Mouse (Mus musculus) heart, embryonic 11.5 days (tissue): ENCODE measurements around the gene Snx1. TPM values are rescaled to one million over a fixed set of nuclear protein-coding genes. Genes with fewer than 3 reads are reported as not detected.

Experiments
- ATAC-seq: fragments of 200-750 bp; cut with Nextera tagmentation; replicated peaks from 2 replicates; pipeline ENCODE4 v1.8.0; 2017; ENCODE audit warnings: moderate library complexity; ENCODE audit not compliant: insufficient number of reproducible peaks, low FRiP score, low TSS enrichment
- H3K27ac ChIP-seq: fragments of 300-500 bp; sonication (generic); 2 replicates; pipeline ENCODE4 v1.5.1; 2014; ENCODE audit warnings: mild to moderate bottlenecking, low read depth, low read length
- H3K27me3 ChIP-seq: fragments of 300-500 bp; sonication (generic); 2 replicates; pipeline ENCODE4 v1.6.1; 2014; ENCODE audit warnings: mild to moderate bottlenecking, low read length, mixed read lengths; ENCODE audit not compliant: control insufficient read depth, insufficient read depth
- H3K36me3 ChIP-seq: fragments of 300-500 bp; sonication (generic); 2 replicates; pipeline ENCODE4 v1.6.1; 2014; ENCODE audit warnings: mild to moderate bottlenecking, low read length, moderate library complexity, mixed read lengths; ENCODE audit not compliant: control insufficient read depth, insufficient read depth
- H3K4me1 ChIP-seq: fragments of 300-500 bp; sonication (generic); 2 replicates; pipeline ENCODE4 v1.6.1; 2014; ENCODE audit warnings: low read length; ENCODE audit not compliant: control insufficient read depth, insufficient read depth
- H3K4me2 ChIP-seq: fragments of 300-500 bp; sonication (generic); 2 replicates; pipeline ENCODE4 v1.6.1; 2014; ENCODE audit warnings: mild to moderate bottlenecking, moderate library complexity
- H3K4me3 ChIP-seq: fragments of 300-500 bp; sonication (generic); 2 replicates; pipeline ENCODE4 v1.5.1; 2014; ENCODE audit warnings: low read depth, low read length
- H3K9ac ChIP-seq: fragments of 300-500 bp; sonication (generic); 2 replicates; pipeline ENCODE4 v1.6.1; 2014; ENCODE audit warnings: mild to moderate bottlenecking, low read depth, low read length, moderate library complexity
- H3K9me3 ChIP-seq: fragments of 300-500 bp; sonication (generic); replicated peaks from 2 replicates; pipeline ENCODE4 v1.6.1; 2016; ENCODE audit warnings: low read length; ENCODE audit not compliant: control insufficient read depth
- WGBS: fragments of 180-500 bp; shearing (Covaris S2); extraction: QIAGEN DNeasy Blood & Tissue Kit; methylation state at CpG from one replicate; pipeline ENCODE4 v1.1.7; 2014; ENCODE audit not compliant: insufficient replicate concordance; 5-methylcytosine and 5-hydroxymethylcytosine counted together
- polyA plus RNA-seq: library from polyadenylated mRNA; unstranded; fragments of >200 nt; fragmentation: Nextera tagmentation; extraction: Ambion mirVana; gene quantifications from 2 replicates; pipeline ENCODE4 v1.2.1, GENCODE M21; 2014

Gene Snx1
- polyA plus RNA-seq, 1 experiment from 2014 or later = 73.5 TPM

DNA sequence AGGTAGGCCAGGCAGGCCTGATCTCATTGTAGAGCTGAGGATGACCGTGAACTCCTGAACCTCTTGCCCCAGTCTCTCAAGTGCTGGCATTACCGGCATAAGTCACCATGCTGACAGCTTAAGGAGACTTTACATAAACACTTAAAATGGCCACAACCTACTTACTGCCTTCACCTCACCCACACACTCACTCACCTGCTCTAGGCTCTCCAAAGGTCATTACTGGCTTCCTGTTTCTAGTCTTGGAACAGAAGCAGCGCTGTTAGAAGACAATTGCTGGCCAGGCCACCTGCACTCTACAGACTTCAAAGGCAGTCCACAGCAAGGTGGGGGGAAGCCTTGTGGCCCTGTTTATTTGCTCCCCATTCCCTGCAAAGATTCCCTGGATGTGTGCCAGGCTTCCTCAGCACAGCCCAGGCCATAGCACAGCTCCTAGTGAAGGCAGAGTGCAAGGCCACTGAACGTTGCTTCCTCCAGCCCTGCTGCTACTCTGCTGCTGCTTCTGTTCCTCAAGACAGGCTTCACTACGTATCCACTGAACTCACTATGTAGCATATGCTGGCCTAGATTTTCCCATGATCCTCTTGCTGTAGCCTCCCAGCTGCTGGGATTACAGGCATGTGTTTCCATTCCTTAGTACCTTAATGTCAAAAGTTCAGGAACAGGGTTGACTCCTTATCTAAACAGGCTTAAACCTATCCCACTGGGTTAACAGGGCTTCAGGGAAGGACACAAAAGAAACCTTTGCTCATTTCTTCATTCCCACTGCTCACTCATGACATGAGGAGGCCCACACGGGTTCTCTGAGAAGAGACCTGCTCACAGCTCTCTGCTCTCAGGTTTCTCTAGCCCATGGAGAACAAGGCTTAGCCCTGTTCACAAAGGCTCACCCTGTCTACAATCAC is 34.8 kb downstream of the Snx1 start:
- peaks cover 42% of the 10 kb centered on the region for H3K36me3 ChIP-seq
- no peaks in the 10 kb centered on the region for H3K9me3 ChIP-seq
- no peak overlapping the region for H3K9ac ChIP-seq
- H3K4me2 ChIP-seq = no peak overlapping the region
- H3K27me3 ChIP-seq = no peaks in the 10 kb centered on the region
- WGBS = 73% methylated on average over 6 of the region's 6 CpGs
- peaks cover 18% of the 10 kb centered on the region for H3K4me1 ChIP-seq
- no peak for ATAC-seq
- no peak overlapping the region for H3K27ac ChIP-seq
- H3K4me3 ChIP-seq = no peak overlapping the region

DNA sequence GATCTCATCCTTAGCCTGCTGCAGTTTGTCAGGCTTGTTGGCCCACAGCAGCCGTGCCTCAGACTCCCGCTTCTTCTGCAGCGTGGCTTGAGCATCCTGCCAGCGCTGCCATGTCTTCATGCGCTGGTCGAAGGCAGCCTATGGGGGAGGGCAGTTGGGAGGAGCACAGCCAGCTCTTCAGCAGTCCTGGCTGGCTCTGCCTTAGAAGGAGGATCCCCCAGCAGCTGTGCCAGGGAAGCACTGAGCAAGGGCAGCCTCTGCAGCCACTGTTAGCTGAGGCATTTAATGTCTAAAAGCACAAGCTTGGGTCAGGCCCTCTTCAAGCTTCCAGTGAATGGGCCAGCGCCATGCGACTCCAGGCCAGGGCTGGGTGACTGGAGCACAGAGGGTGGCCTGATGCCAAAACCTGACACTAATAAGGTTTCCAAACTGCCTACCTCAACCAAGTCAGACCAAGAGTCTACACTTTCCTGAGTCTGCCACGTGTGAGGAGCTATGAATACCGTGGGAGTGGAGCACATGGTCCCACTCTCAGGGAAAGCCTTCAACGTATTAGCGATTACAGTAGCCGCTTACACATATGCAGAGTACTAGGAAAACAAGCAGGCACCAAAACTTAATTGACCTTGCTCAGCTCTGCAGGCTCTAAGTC is 35.7 kb downstream of the Snx1 start:
- WGBS = 91% methylated on average over 13 of the region's 13 CpGs
- Histone ChIP-seq H3K4me1 (peaks cover 18% of the 10 kb centered on the region), H3K27ac (no peak overlapping the region), H3K4me3 (no peak overlapping the region), H3K27me3 (no peaks in the 10 kb centered on the region), H3K9me3 (no peaks in the 10 kb centered on the region), H3K9ac (no peak overlapping the region), H3K4me2 (no peak overlapping the region), H3K36me3 (peaks cover 37% of the 10 kb centered on the region)
- 0 out of 2 replicates have a peak, but pooled peaks have one; percentile 26 for ATAC-seq

DNA sequence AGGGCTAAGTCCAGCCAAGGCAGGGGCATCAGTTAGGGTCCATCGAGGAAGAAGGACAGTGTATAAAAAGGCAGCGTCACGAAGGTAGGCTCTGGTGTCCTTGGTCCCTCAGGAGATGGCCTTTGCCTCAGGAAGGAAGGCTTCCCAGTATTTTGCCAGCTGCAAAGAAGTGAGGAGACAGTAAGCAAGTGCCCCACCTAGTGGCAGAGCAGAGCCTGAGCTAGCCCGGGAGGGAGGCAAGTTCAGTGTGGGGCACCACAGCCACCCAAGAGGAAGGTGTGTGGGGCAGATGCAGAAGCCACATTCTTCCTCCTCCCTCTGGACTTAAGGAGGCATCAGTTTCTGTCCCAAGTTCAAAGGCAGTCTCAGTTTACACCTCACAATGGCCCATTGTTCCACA is 38.0 kb downstream of the Snx1 start:
- Histone ChIP-seq H3K4me3 (no peak overlapping the region), H3K9ac (no peak overlapping the region), H3K4me1 (peaks cover 18% of the 10 kb centered on the region), H3K36me3 (peaks cover 24% of the 10 kb centered on the region), H3K4me2 (no peak overlapping the region), H3K27me3 (no peaks in the 10 kb centered on the region), H3K27ac (no peak overlapping the region; the same call in 1 of the 2 replicates), H3K9me3 (no peaks in the 10 kb centered on the region)
- no peak for ATAC-seq
- WGBS = 53% methylated on average over 4 of the region's 4 CpGs

DNA sequence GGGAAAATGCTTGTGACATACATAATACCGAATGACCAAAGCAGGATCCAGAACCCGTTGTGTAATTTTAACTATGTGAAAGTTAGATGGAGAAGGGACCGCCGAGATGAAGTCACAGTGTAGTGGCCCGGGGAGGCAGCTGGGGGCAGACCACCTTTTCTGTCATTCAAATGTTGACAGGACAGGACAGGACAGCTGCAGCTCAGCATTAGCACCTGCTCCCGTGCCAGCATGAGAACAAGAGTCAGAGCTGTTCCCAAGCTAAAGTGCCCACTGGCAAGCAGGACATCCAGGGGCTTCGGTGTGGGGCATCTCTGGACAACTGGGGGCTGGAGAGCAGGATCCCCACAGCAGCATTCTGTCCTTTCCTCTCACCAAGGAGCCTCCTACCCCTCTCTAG is 39.3 kb downstream of the Snx1 start:
- H3K27me3 ChIP-seq = no peaks in the 10 kb centered on the region
- H3K9ac ChIP-seq = no peak overlapping the region
- 0 out of 2 replicates have a peak, but pooled peaks cover 7% of the 10 kb centered on the region for H3K4me1 ChIP-seq
- H3K36me3 ChIP-seq = peaks cover 21% of the 10 kb centered on the region
- no peak overlapping the region for H3K4me3 ChIP-seq
- no peaks in the 10 kb centered on the region for H3K9me3 ChIP-seq
- no peak for ATAC-seq
- H3K4me2 ChIP-seq = no peak overlapping the region
- 91% methylated on average over 7 of the region's 7 CpGs for WGBS
- no peak overlapping the region for H3K27ac ChIP-seq

DNA sequence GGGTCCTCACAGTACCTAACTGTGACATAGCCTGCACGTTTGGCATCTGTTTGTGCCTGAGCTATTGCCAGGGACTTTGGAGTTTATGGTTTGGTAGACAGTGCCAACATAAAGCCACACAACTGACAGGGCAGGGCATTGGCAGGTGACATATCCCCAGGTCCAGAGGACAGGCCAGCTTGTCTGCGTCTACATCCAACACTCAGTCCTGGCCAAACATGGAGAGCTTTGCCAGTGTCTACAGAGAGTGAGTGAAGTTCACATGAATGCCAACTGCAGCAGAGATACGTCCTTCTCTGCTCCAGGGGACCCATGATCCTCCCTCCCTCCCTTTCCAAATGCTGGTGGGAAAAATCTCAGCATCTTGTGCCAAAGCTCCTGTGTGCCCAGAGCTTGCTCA is 42.2 kb downstream of the Snx1 start:
- Histone ChIP-seq H3K4me2 (no peak overlapping the region), H3K36me3 (peaks cover 13% of the 10 kb centered on the region), H3K27ac (no peak overlapping the region), H3K9me3 (no peaks in the 10 kb centered on the region), H3K4me3 (no peak overlapping the region), H3K4me1 (no peaks in the 10 kb centered on the region), H3K9ac (no peak overlapping the region), H3K27me3 (no peaks in the 10 kb centered on the region)
- ATAC-seq = no peak
- 80% methylated on average over 3 of the region's 3 CpGs for WGBS

DNA sequence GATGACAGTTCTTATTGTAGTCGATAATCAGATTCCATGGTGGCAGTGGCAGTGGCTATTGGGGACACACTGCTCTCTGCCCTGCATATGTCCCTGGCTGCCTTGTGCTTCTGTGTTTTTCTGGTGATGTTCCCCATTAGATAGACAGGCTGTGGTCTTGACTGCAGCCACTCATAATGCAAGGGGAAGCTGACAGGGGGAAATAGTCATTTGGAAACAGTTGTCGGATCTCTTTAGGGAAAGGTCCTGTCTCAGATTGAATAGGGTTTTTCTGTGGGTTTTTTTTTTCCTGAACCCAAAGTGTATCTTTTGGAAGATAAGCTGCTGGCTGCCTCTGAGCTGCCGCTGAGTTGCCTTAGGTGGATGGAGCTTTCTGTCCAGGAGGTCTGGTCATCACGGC is 44.4 kb downstream of the Snx1 start:
- H3K4me1 ChIP-seq = peaks cover 4% of the 10 kb centered on the region; the same call in 1 of the 2 replicates
- no peak for ATAC-seq
- no peak overlapping the region for H3K9ac ChIP-seq
- H3K4me3 ChIP-seq = no peak overlapping the region
- H3K36me3 ChIP-seq = peaks cover 2% of the 10 kb centered on the region
- no peaks in the 10 kb centered on the region for H3K27me3 ChIP-seq
- H3K9me3 ChIP-seq = no peaks in the 10 kb centered on the region
- 67% methylated on average over 4 of the region's 4 CpGs for WGBS
- no peak overlapping the region for H3K4me2 ChIP-seq
- H3K27ac ChIP-seq = no peak overlapping the region

DNA sequence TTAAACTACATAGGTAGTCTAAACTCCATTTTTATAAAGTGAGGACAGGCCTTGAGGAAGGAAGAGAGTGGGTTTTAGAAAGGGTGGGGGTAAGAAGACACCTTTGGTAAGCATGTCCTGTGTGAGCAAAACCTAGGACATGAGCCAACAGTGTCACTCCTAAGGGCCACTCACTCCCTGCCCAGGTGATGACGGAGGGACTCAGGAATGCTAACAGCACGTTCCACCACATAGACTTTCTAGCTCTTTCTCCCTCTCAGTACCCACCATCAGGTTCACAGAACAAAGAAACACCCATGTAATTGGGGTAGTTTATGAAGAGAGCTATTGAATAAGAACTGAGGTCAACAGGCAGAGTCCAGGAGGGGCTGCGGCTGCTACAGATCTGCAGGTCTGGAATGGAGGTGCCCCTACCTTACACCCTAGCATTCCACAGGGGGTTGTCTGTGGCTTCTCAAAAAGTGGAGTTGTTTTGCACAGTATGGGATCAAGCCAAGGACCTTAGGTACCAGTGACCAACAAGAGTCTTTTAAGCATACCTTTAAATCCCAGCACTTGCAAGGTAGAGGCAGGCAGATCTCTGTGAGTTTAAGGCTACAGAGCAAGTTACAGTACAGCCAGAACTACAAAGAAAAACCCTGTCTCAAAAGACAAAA is 45.5 kb downstream of the Snx1 start:
- Histone ChIP-seq H3K4me1 (peaks cover 4% of the 10 kb centered on the region; the same call in 1 of the 2 replicates), H3K9me3 (no peaks in the 10 kb centered on the region), H3K36me3 (no peaks in the 10 kb centered on the region; the same call in 1 of the 2 replicates), H3K9ac (no peak overlapping the region), H3K4me2 (no peak overlapping the region), H3K27me3 (no peaks in the 10 kb centered on the region), H3K4me3 (no peak overlapping the region), H3K27ac (no peak overlapping the region)
- WGBS = 67% methylated on average over 3 of the region's 3 CpGs
- ATAC-seq = no peak

DNA sequence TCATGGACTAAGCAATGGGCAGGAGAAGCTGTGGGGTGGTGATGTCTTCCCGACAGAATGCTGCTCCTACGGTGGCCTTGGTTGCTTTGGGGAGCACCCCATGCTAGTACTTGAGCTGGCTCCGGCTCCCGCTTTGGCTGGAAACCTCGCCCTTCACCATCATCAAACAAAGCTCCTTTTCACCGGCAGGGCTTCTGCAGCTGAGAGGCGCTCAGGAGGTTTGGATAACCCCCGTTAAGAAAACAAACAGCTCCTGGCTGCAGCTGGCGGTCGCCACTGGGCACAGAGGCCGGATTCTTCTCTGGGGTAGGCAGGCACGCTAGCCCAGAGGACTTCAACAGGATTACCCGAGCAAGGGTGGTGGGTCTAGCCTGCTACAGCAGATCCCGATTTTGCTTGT is 47.9 kb downstream of the Snx1 start:
- no peak for ATAC-seq
- Histone ChIP-seq H3K4me2 (peak overlapping the region; percentile 59), H3K36me3 (no peaks in the 10 kb centered on the region), H3K4me1 (peaks cover 4% of the 10 kb centered on the region; the same call in 1 of the 2 replicates), H3K27me3 (no peaks in the 10 kb centered on the region), H3K9ac (peak overlapping the region; percentile 61), H3K4me3 (0 out of 2 replicates have a peak overlapping the region, but pooled peaks have one; percentile 11), H3K27ac (peak overlapping the region; percentile 35; the same call in 1 of the 2 replicates), H3K9me3 (no peaks in the 10 kb centered on the region)
- 7% methylated on average over 14 of the region's 14 CpGs for WGBS
